Mouse (Mus musculus) lung, adult 2 months (tissue): ENCODE results near the gene Myh9. TPM values are rescaled to one million over a fixed set of nuclear protein-coding genes. Genes with fewer than 3 reads are reported as not detected.
"Not testable (repeated sequence)": the region's sequence is repeated elsewhere in the genome, so short reads cannot be mapped to it uniquely, and the experiment has no call there.

Experiments used
- DNase-seq: peaks from one replicate; pipeline ENCODE4 v3.0.0; 2022
- H3K4me1 ChIP-seq: fragments of 200-500 bp; 2 replicates; pipeline ENCODE4 v1.6.1; 2011; ENCODE audit warnings: low read length; ENCODE audit not compliant: control insufficient read depth, insufficient read depth
- H3K4me3 ChIP-seq: fragments of 200-500 bp; replicated peaks from 2 replicates; pipeline ENCODE3; 2011; ENCODE audit warnings: low read depth, mild to moderate bottlenecking, control low read depth, low read length; ENCODE audit errors: extremely low read depth
- CTCF ChIP-seq: fragments of 200-500 bp; IDR thresholded peaks from 2 replicates; pipeline ENCODE4 v1.5.1; 2011; ENCODE audit warnings: mild to moderate bottlenecking, low read length, control low read depth; ENCODE audit not compliant: insufficient read depth
- WGBS: fragments of 180-500 bp; shearing (Covaris S2); methylation state at CpG from one replicate; pipeline ENCODE4 v1.1.7; 2018; 5-methylcytosine and 5-hydroxymethylcytosine counted together
- polyA plus RNA-seq: library from polyadenylated mRNA; depleted of rRNA; stranded (reverse); fragments of >200 nt; gene quantifications from 2 replicates; pipeline ENCODE4 v1.2.3, GENCODE M21; 2012; rRNA removed

The Myh9 gene
- polyA plus RNA-seq, 1 experiment: 162 TPM

DNA sequence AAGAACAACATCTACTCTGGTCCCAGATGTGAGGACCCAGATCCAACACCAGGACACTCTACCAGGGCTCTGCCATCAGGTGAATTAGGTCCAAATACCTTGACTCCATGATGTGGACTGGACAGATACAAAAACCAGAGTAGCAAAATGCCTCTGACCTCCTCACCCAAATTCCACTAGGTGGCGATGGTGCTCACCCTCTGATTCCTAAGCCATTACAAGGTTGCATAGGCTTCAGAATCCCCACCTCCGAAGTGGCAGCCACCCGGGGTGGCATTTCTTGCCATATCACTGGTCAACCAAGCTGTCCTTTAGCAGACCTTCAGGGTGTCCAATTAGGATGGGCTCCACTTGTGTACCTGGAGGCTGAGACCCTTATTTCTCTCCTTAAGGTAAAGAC lies 114.8 kb downstream of the Myh9 start:
- H3K4me3 ChIP-seq, DNase-seq, H3K4me1 ChIP-seq: not testable (repeated sequence)
- 7% methylated on average over 3 of the region's 3 CpGs for WGBS
- TF ChIP-seq CTCF: peak; percentile 35; the same call in 1 of the 2 replicates

DNA sequence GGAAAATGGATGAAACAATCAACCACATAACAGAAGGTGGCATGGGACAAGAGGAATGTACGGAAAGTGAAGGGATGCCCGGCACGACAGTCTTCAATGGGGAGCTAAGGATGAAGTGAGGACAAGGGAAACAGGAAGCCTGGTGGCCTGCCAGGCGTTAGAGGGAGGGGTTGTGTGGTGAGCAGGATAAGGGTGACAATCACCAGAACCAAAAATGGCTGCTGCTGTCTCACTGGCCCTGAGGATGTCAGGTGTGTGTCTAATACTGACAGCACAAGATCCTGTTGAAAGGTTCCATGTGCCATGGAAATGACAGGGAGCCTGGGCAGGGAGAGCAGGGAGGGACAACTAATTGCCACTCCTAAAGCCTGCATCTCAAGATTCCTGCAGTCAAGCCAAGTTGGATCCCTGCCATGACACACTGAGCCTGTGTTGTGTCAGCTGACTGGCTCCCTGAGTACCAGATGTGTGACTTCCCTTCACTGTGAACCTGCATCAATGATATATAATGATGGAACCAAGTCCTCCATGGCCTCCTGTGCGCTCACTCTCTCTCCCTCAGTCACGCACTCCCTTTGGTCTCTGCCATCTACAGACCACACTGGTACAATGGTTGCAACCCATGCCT lies 116.5 kb downstream of the Myh9 start:
- not testable (repeated sequence) for H3K4me3 ChIP-seq, H3K4me1 ChIP-seq, DNase-seq
- WGBS: 50% methylated on average over 6 of the region's 6 CpGs

DNA sequence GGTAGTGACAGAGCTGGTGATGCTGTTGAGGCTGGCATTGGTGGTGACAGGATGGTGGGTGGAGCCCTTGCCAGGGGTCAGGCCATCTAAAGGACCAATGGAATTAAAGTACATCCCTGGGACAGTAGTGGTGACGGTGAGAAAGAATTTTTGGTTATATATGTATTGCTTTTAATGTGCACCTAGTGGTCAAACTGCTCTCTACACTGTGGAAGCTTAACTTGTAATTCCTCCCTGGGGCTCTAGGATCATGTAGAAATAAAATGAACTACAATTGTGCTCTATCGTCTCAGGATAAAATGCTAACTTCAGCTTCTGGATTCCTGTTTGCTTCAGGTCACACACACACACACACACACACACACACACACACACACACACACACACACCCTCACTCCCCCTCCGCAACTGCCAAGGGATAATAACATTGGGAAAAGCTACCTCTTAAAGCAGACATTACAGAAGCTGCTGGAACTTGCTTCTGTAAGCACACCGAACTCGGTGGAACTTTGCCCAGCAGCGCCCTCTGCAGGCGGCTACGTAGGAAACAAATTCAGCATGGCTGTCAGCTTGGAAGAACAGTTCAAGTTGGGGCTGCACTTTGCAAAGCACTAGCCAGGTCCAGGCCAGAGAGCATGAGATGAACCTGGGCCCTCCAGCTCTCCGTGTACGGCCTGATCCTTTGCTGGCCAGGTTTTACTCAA lies 117.6 kb downstream of the Myh9 start:
- H3K4me1 ChIP-seq, H3K4me3 ChIP-seq, DNase-seq: not testable (repeated sequence)
- 23% methylated on average over 2 of the region's 10 CpGs for WGBS

DNA sequence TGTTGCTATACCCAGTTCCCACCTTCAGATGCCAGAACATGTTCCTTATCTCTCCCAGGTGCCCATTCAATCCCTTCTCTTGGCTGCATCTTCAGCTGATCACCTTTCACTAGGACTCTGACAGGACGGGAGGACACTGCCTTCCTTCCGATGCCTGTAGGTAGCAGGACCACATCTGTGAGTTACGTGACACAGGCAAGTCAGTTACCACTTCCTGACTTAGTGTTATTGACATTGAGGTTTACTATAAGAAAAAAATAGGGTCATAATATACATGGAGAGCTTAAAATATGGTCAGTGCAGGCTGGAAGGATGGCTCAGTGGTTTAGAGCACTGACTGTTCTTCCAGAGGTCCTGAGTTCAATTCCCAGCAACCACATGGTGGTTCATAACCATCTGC lies 120.5 kb downstream of the Myh9 start:
- WGBS: no CpG with 5 or more reads among the region's 3 CpGs
- H3K4me1 ChIP-seq, DNase-seq, H3K4me3 ChIP-seq: not testable (repeated sequence)

DNA sequence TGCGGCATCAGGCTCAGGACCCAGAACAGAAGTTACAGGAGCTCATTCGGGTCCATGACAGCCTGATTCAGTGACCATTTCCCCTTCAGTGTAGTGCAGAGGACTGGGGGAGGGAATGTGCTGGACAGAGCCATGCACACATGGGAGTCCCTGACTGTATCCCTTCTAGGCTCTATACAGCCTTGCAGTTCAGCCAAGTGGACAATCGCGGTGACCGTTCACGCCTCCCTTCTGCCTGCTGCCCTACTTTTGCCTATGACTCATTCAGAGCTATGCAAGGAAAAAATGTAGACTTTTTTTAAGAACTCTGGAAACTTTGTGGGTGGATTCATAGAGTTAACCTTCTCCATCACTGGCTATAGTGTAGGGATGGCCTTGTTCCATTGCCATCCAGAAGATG lies 123.7 kb downstream of the Myh9 start:
- DNase-seq, H3K4me1 ChIP-seq, H3K4me3 ChIP-seq: not testable (repeated sequence)
- WGBS: 46% methylated on average over 3 of the region's 6 CpGs

Other genes starting within 250 kb of the Myh9 start
- 0.52 and 0.72 TPM in 2 replicates for gene Apol10b, start 246.1 kb downstream of the Myh9 start, polyA plus RNA-seq
- gene Gm36245, start 242.9 kb downstream of the Myh9 start, polyA plus RNA-seq: not detected in 2 replicates
- gene Apol11b, start 198.9 kb downstream of the Myh9 start, polyA plus RNA-seq: 0.13 and 0.95 TPM in 2 replicates
- gene Apol7e, start 143.3 kb downstream of the Myh9 start, polyA plus RNA-seq: 0.88 and 1.3 TPM in 2 replicates
- gene Apol9b, start 113.1 kb downstream of the Myh9 start, polyA plus RNA-seq: 1.7 and 2.1 TPM in 2 replicates
- gene Apol8, start 85.2 kb downstream of the Myh9 start, polyA plus RNA-seq: 0.05 TPM in 1 of 2 replicates, not detected in the other
- gene Txn2, start 86.8 kb upstream of the Myh9 start, polyA plus RNA-seq: 138 and 165 TPM in 2 replicates
- gene Foxred2, start 114.5 kb upstream of the Myh9 start, polyA plus RNA-seq: 1.8 and 2.4 TPM in 2 replicates
- gene Eif3d, start 128.6 kb upstream of the Myh9 start, polyA plus RNA-seq: 62.7 and 91.2 TPM in 2 replicates